Mouse (Mus musculus) layer of hippocampus, adult 9-10 months (tissue): Measurements from ENCODE around the gene Atrip.

ENCODE experiments used
- DNase-seq: peaks from one replicate; pipeline ENCODE4 v3.0.0; 2022; ENCODE audit warnings: low spot score

The Atrip gene

GRCm38 (mm10) chr9:109097831-109098230 lies 23.9 kb upstream of the Atrip start:
- DNase-seq: no peak

GRCm38 (mm10) chr9:109097291-109097690 lies 23.4 kb upstream of the Atrip start:
- no peak for DNase-seq

GRCm38 (mm10) chr9:109096856-109097255 lies 22.9 kb upstream of the Atrip start:
- DNase-seq: no peak

GRCm38 (mm10) chr9:109096251-109096661 lies 22.3 kb upstream of the Atrip start:
- DNase-seq: no peak

DNA sequence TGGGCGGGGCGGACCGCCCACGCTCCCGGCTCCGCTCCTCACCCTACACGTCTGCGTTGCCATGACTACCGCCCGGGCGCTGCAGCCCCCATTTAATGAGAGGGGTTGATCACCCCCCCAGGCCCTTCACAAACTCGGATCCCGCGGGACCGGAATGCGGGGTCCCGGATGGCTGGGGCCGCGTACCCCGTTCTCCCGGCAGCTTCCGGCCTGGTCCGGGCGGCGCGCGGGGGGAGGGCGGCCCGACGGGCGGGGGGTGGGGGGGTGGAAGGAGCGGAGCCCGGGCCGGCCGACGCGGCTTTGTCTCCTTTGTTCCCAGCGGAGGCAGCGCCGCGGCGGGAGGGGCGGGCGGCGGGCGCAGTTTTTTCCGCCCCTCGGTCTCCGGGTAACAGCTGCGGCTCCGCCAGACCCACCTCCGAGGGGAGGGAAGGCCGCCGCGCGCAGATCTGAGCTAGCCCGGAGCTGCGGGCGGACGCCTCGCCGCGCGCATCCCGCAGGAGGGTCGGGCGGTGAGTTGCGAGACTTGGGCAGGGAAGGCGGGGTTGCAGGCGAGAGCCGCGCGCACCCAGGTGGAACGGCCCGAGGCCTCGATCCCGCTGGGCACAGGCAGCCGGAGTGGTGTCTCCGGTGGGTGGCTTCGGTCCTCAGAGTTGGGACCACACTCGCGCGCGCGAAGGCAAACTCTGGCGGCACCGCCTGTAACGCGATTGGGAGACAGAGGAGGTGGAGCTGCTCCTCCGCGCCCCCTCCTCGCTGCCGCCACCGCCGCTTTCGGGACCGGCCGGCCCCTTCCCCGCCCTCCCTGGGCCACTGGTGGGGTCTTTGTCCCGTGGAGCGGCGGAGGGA lies 21.4 kb upstream of the Atrip start, which contains the start of gene Plxnb1:
Plxnb1 (plus strand) TSS at position 253 of the 846 bp plus-strand sequence.
- DNase-seq: no peak

GRCm38 (mm10) chr9:109094553-109095136 lies 20.7 kb upstream of the Atrip start:
- DNase-seq: no peak

GRCm38 (mm10) chr9:109093786-109094552 lies 20.0 kb upstream of the Atrip start:
- DNase-seq: no peak

DNA sequence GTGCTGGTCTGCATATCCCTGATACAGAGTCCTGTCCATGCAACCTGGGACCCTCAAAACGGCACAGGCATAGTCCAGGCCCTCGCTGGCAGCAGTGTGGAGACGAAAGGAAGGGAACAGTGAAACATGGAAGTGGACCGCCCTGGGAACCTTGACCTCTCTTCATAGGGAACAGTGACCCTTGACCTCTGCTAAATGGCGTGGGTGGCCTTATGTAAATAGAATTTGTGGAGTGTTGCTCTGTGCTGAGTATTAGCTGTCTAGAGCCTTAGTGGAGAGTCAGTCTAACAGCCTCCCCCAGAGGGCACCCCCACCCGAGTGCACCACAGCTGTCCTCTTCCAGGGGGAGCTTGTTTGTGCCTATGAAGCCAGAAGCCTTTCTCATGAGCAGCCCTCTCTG lies 18.9 kb upstream of the Atrip start:
- DNase-seq: no peak

DNA sequence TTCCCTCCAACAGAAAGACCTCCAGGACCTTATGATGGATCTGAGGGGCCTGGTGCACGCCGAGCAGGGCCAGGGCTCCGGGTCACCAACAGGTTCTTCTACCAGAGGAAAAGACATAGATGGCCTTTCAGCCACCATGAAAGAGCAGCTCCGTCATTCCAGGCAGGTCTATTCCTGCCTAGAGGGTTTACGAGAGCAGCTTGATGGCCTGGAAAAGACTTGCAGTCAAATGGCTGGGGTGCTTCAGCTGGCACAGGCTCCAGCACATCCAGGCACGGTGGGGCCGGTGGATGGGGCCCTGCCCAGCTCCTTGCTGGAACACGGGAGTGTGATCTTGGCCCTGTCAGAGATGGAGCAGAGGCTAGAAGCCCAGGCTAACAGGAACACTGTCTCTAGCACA lies 17.9 kb upstream of the Atrip start:
- DNase-seq: no peak

- no peak for DNase-seq
Observed at GRCm38 (mm10) chr9:109090446-109090845, 16.5 kb upstream of the Atrip start.

DNA sequence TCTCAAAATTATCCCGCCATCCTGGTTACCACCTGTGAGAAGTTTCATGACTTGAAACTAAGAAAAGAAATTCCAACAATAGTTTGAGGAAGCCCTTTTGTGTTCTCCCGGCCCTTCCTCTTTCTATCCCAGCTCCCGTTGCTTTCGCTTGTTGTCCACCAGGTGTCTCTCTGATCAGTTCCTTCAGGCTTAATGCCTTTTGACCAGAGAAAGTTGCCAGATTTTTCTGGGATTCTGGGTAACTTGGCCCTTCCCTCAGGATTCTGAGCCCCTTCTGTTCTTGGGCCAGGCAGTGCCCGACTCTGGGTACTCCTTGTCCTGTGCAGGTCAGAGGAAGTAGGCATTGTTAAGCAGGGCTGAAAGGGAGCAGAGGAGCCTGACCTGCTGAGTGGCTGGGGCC lies 14.1 kb upstream of the Atrip start:
- no peak for DNase-seq

GRCm38 (mm10) chr9:109084922-109085321 lies 11.0 kb upstream of the Atrip start:
- DNase-seq: no peak

DNA sequence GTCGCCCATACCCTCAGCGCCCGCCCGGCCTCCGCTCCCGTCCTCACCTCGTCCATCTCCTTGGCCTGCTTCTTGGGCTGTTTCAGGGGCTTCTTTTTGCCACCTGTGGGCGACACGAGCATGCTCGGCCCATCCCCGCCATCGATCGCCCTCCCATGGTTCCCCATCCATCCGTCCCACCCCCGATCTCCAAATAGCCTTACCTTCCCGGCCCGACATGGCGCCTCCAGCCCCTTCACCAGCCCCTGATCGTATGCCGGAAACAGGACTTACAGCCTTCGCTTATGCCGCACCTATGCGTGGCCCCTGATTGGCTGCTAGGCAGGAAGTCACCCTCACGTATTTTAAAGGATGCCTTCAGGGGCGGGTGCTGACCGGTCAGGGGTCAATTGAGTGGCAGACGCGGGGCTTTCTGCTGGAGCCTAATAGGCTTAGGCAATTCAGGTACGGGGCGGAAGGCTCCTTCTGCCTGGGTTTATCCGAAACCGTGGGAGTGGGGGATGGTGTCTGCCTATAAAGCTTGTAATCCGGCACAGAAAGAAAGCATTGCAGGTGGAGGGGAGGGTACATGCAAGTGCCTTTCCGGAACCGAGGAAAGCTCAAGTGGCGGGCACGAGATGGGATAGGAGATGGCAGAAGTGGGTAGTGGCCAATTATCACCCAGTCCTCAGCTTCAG lies 8.3 kb upstream of the Atrip start, which contains the start of the genes Ccdc51 and Tma7:
Ccdc51 (plus strand) TSS at position 370 of the 677 bp plus-strand sequence.
Tma7 (minus strand) TSS at position 464 of the 677 bp plus-strand sequence.
- DNase-seq: peak; percentile 71

DNA sequence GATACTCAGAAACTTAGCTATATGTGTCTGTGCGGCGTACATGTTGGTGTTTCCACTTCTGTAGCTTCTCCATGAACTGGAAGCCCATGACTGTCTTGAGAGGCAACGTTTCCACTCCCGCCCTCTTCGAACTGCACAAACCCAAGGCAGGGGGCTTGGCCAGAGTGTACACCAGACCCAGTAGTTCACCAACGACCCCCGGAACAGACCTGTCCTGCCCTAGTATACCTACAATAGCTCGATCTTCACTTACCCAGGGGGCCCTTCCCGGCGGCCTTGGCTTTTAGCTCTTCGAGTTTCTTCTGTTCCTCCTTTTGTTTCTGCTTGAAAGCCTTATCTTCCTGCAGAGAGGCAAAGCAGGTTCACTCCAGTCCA lies 7.8 kb upstream of the Atrip start:
- DNase-seq: no peak

- no peak for DNase-seq
Observed at GRCm38 (mm10) chr9:109080516-109080915, 6.6 kb upstream of the Atrip start.

GRCm38 (mm10) chr9:109068095-109068735 lies 5.7 kb downstream of the Atrip start:
- DNase-seq: no peak

- DNase-seq: no peak
Observed at GRCm38 (mm10) chr9:109060898-109061295, 13.0 kb downstream of the Atrip start.

DNA sequence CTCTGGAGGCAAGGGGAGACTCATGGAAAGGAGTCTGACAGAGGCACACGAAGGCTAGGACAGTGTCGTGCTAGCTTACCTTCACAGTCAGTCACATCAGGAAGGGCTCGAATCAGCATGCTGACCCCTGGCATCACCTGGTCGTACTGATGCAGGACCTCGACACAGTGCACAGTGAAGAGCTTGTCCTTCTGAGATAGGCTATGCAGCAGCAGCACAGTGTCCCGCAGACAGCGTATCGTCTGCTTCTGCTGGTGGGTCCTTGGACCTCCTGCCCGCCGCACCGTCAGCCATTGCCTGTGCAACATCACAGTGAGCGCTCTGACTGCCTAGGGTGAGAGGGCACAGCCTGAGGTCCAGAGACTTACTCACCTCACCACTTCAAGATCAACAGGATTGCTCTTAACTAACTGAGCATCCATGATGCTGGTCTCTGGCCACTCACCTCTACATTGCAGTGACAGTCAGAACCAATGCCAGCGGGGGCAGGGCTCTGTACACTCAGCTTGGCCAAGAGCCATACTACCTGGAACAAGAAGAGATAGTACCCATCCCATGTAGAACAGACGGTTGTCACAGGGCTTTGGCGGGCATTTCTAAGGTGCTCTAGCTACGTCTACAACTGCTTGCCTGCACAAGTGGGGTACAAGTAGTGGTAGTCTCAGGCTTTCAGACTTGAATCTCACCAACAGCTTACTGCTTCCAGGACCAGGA lies 13.6 kb downstream of the Atrip start:
- DNase-seq: no peak

- peak; percentile 91 for DNase-seq
Observed at GRCm38 (mm10) chr9:109059136-109059903, 14.6 kb downstream of the Atrip start, which contains the start of gene Trex1. Gene Trex1 (minus strand): TSS chr9:109059734.
